Mouse (Mus musculus) kidney, adult 2 months (tissue): ENCODE data around the gene Olfr1446. TPM values are rescaled to one million over a fixed set of nuclear protein-coding genes. Genes with fewer than 3 reads are reported as not detected.

Experiments used
- DNase-seq: peaks from one replicate; pipeline ENCODE4 v3.0.0; 2021
- H3K27ac ChIP-seq: fragments of 200-500 bp; 2 replicates; pipeline ENCODE4 v1.5.1; 2012; ENCODE audit warnings: low read depth, low read length, control low read depth, inconsistent platforms; ENCODE audit not compliant: insufficient read depth
- H3K27me3 ChIP-seq: fragments of 200-500 bp; replicated peaks from 2 replicates; pipeline ENCODE4 v1.6.1; 2012; ENCODE audit warnings: mild to moderate bottlenecking, moderate library complexity, low read length, inconsistent platforms; ENCODE audit not compliant: control insufficient read depth, insufficient read depth
- H3K36me3 ChIP-seq: fragments of 200-500 bp; 2 replicates; pipeline ENCODE4 v1.6.1; 2012; ENCODE audit warnings: mild to moderate bottlenecking, moderate library complexity, low read length, inconsistent platforms; ENCODE audit not compliant: control insufficient read depth, insufficient read depth
- H3K4me1 ChIP-seq: fragments of 200-500 bp; 2 replicates; pipeline ENCODE4 v1.6.1; 2011; ENCODE audit warnings: low read length; ENCODE audit not compliant: control insufficient read depth, insufficient read depth
- H3K4me3 ChIP-seq: fragments of 200-500 bp; 2 replicates; pipeline ENCODE4 v1.5.1; 2011; ENCODE audit warnings: mild to moderate bottlenecking, low read depth, low read length, control low read depth; ENCODE audit not compliant: insufficient read depth
- CTCF ChIP-seq: fragments of 200-500 bp; conservative IDR thresholded peaks from 2 replicates; pipeline ENCODE4 v1.5.1; 2011; ENCODE audit warnings: low read depth, mild to moderate bottlenecking, control low read depth, low read length, moderate library complexity, mixed read lengths; ENCODE audit not compliant: insufficient read depth, insufficient read length
- POLR2A ChIP-seq: fragments of 200-500 bp; IDR thresholded peaks from one replicate; pipeline ENCODE4 v1.6.1; 2011; ENCODE audit warnings: low read depth, low read length, control low read depth
- WGBS: fragments of 180-500 bp; shearing (Covaris S2); methylation state at CpG from one replicate; pipeline ENCODE4 v1.1.7; 2018; 5-methylcytosine and 5-hydroxymethylcytosine counted together
- polyA plus RNA-seq: library from polyadenylated mRNA; depleted of rRNA; stranded (reverse); fragments of >200 nt; gene quantifications from 2 replicates; pipeline ENCODE4 v1.2.3, GENCODE M21; 2012; rRNA removed

Olfr1446 gene
- polyA plus RNA-seq: not detected in 2 replicates

DNA sequence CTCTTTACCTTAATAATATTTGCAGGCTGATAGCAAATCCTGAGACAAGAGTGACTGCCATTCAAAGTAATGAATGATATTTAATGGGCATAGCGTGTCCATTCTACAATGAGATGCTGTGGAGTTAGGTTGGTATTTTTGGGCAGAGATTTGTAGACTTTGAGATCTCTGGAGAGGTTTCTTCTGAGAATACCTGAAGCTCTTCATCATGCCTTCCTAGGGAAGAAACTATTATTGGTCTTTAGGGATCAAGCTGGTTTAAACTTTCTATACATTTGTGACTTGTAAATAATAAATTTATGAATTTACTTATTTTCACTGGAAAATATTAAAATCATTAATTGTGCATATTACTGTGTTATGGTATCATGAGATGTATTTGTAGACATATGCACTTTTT is at the start of gene Olfr1446:
Gene Olfr1446, minus strand, starts transcription at position 101 of the 400 bp plus-strand sequence.
- TF ChIP-seq POLR2A: no peak
- no peak for TF ChIP-seq CTCF
- DNase-seq: no peak
- no peak within 1 kb of the TSS for H3K27ac ChIP-seq
- H3K27me3 ChIP-seq: no peaks in the 10 kb centered on the region
- WGBS: 76% methylated on average over 1 of the region's 1 CpGs
- H3K36me3 ChIP-seq: no peaks in the 10 kb centered on the region
- no peaks in the 10 kb centered on the region for H3K4me1 ChIP-seq
- no peak within 1 kb of the TSS for H3K4me3 ChIP-seq

DNA sequence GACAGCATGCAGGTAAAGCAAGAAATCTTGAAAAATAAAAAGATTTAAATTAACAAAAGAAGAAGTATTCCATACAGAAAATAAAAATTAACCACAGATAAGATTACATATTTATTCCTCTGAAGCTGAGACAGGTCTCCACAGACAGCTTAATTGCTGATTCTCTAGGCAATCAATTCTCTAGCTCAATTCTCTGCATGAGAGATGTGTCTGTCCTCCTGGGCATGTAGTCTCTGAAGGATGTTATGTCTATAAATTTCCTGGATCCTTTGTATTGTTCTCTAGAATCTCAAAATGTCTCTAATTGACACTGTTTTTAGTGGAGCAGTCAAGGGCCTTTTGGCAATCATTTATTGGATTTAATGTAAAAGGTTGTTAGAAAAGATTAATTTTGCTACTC is 37.2 kb upstream of the Olfr1446 start, which contains the start of gene Olfr1449:
Gene Olfr1449, plus strand, starts transcription at position 301 of the 400 bp plus-strand sequence.
- no peak for DNase-seq
- Histone ChIP-seq H3K4me1 (no peaks in the 10 kb centered on the region), H3K4me3 (no peak within 1 kb of the TSS), H3K27me3 (no peaks in the 10 kb centered on the region), H3K27ac (no peak within 1 kb of the TSS), H3K36me3 (no peaks in the 10 kb centered on the region)
- TF ChIP-seq CTCF (no peak), POLR2A (no peak)

DNA sequence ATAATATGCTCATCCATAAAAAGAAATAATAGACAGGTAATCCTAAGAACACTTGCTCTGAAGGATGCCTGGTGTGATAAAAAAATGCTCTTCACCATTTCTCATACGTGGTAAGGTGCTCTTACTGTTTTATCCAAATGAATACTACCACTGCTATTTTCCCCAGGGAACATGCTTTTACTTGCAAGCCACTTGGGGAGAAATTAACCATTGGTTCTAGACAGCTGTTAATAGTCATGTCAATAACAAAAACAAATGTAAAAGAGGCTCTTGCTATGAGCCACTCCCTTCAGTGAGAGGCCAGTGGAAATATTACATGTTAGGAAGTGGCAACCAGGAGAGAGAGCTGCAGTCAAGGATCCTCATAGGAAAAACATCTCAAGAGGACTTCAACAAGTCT is 31.0 kb upstream of the Olfr1446 start, which contains the start of gene Olfr1448:
Gene Olfr1448, minus strand, starts transcription at position 101 of the 400 bp plus-strand sequence.
- Histone ChIP-seq H3K4me1 (no peaks in the 10 kb centered on the region), H3K27me3 (no peaks in the 10 kb centered on the region), H3K4me3 (no peak within 1 kb of the TSS), H3K27ac (no peak within 1 kb of the TSS), H3K36me3 (no peaks in the 10 kb centered on the region)
- no peak for DNase-seq
- 65% methylated on average over 1 of the region's 1 CpGs for WGBS
- no peak for TF ChIP-seq CTCF
- TF ChIP-seq POLR2A: no peak

DNA sequence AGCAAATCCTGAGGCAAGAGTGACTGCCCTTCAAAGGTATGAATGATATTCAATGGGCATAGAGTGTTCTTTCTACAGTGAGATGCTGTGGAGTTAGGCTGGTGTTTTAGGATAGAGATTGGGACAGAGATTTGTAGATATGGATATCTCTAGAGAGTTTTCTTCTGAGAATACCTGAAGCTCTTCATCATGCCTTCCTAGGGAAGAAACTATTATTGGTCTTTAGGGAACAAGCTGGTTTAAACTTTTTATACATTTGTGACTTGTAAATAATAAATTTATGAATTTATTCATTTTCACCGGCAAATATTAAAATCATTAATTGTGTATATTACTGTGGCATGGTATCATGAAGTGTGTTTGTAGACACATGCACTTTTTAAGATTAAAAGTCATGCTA is 10.3 kb upstream of the Olfr1446 start, which contains the start of gene Olfr1447:
Gene Olfr1447, minus strand, starts transcription at position 101 of the 400 bp plus-strand sequence.
- 90% methylated on average over 1 of the region's 1 CpGs for WGBS
- Histone ChIP-seq H3K4me3 (no peak within 1 kb of the TSS), H3K27me3 (no peaks in the 10 kb centered on the region), H3K27ac (no peak within 1 kb of the TSS), H3K4me1 (no peaks in the 10 kb centered on the region), H3K36me3 (no peaks in the 10 kb centered on the region)
- TF ChIP-seq POLR2A: no peak
- TF ChIP-seq CTCF: no peak
- DNase-seq: no peak

DNA sequence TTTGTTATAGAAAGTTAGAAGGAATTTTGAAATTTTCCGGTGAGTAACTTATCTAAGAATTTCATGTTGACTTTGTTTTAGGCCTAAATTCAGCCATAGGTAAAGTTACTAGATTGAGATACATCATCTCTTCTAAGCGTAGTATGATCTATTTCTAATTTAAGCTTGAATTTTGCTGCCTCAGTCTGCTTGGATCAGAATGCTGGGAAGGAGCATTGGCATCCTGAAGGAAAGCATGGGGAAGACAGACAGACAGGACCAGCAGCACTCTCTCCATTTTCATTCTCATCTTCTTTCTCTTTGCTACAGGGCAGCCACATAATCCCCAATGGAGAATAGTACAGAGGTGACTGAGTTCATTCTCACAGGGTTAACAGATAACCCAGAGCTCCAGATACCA is 9.8 kb downstream of the Olfr1446 start, which contains the start of gene Olfr1445:
Gene Olfr1445, plus strand, starts transcription at position 301 of the 400 bp plus-strand sequence.
- no peaks in the 10 kb centered on the region for H3K27me3 ChIP-seq
- 88% methylated on average over 2 of the region's 2 CpGs for WGBS
- no peaks in the 10 kb centered on the region for H3K4me1 ChIP-seq
- TF ChIP-seq POLR2A: no peak
- no peak for TF ChIP-seq CTCF
- no peak for DNase-seq
- H3K27ac ChIP-seq: no peak within 1 kb of the TSS
- H3K4me3 ChIP-seq: no peak within 1 kb of the TSS
- no peaks in the 10 kb centered on the region for H3K36me3 ChIP-seq

DNA sequence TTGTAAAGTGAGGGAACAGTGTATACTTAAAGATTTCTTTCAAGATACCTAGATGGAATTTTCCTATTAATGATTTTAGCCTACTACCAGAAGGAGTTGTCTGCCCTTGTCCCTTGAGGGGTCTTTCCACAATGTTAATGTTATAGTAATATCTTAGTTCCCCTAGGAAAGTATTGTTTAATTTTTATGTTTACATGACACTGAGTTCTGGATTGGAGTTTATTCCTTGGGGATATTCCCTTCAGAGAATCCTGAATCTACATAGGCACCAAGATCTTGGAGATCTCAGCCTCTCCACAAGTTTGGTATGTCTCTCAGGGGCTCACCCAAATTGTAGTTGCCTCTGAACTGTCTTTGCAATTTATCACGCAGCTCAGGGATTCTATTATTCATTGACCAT is 36.3 kb downstream of the Olfr1446 start, which contains the start of gene Olfr1444:
Gene Olfr1444, plus strand, starts transcription at position 301 of the 400 bp plus-strand sequence.
- H3K4me1 ChIP-seq: no peaks in the 10 kb centered on the region
- no peaks in the 10 kb centered on the region for H3K36me3 ChIP-seq
- H3K4me3 ChIP-seq: no peak within 1 kb of the TSS
- no peak within 1 kb of the TSS for H3K27ac ChIP-seq
- DNase-seq: no peak
- no peak for TF ChIP-seq POLR2A
- TF ChIP-seq CTCF: no peak
- WGBS: 60% methylated on average over 1 of the region's 1 CpGs
- H3K27me3 ChIP-seq: no peaks in the 10 kb centered on the region

DNA sequence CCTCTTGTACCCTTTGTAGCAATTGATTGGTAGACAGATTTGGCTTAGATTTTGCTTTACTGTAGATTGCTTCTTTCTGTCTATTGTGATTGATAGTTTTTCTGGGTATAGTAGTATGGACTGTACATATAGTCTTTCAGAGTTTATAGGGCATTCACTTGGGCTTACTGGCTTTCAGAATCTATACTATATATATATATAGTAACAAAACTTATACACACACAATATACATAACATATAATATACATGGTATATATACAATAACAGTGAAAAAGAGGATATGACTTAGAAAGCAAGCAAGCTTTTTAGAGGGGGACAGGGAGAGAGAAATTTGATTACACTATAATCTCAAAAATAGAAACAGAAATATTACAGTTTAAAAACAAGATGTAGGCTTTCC is 46.9 kb downstream of the Olfr1446 start, which contains the start of gene Gm5244:
Gene Gm5244, plus strand, starts transcription at position 301 of the 400 bp plus-strand sequence.
- no peaks in the 10 kb centered on the region for H3K4me1 ChIP-seq
- no peak within 1 kb of the TSS for H3K27ac ChIP-seq
- no peak for DNase-seq
- no peak within 1 kb of the TSS for H3K4me3 ChIP-seq
- no peaks in the 10 kb centered on the region for H3K27me3 ChIP-seq
- H3K36me3 ChIP-seq: no peaks in the 10 kb centered on the region
- TF ChIP-seq POLR2A (no peak), CTCF (no peak)

DNA sequence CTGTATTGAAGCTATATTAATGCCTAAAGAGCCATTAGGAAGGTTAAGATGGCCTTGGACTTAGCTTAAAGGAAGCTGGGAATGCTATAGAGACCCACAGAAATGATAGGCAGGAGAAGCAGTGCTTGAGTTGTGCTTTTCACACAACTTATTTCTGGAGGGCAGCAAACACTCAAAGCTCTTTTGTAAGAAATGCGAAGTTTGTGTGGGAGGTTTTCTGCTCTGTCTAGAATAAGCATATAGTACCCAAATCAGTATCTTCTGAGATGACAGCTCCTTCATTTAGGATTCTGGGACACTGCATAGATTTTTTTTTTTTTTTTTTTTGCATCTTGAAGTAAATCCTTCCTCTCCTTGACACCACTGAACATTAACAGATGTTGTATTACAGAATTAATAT is 54.8 kb downstream of the Olfr1446 start:
- no peak overlapping the region for H3K4me3 ChIP-seq
- no peaks in the 10 kb centered on the region for H3K27me3 ChIP-seq
- 72% methylated on average over 1 of the region's 1 CpGs for WGBS
- H3K36me3 ChIP-seq: no peaks in the 10 kb centered on the region
- H3K27ac ChIP-seq: no peak overlapping the region
- no peaks in the 10 kb centered on the region for H3K4me1 ChIP-seq
- TF ChIP-seq CTCF: no peak
- no peak for TF ChIP-seq POLR2A
- no peak for DNase-seq

Other genes starting within 250 kb of the Olfr1446 start
- gene Olfr1442, start 223.1 kb downstream of the Olfr1446 start, polyA plus RNA-seq: 0.11 and 0.16 TPM in 2 replicates
- not detected in 2 replicates for gene Olfr1443, start 215.4 kb downstream of the Olfr1446 start, polyA plus RNA-seq
- 1,454 and 1,674 TPM in 2 replicates for gene Keg1, start 197.7 kb downstream of the Olfr1446 start, polyA plus RNA-seq
- 2.9 and 3.6 TPM in 2 replicates for gene Cntf, start 127.9 kb downstream of the Olfr1446 start, polyA plus RNA-seq
- gene Zfp91, start 97.4 kb downstream of the Olfr1446 start, polyA plus RNA-seq: 15.7 and 17.7 TPM in 2 replicates
- 1.8 and 3.2 TPM in 2 replicates for gene Lpxn, start 97.3 kb downstream of the Olfr1446 start, polyA plus RNA-seq
- not detected in 2 replicates for gene Gm5244, start 46.8 kb downstream of the Olfr1446 start, polyA plus RNA-seq
- not detected in 2 replicates for gene Olfr1444, start 36.2 kb downstream of the Olfr1446 start, polyA plus RNA-seq
- gene Olfr1445, start 9.7 kb downstream of the Olfr1446 start, polyA plus RNA-seq: not detected in 2 replicates
- not detected in 2 replicates for gene Olfr1447, start 10.2 kb upstream of the Olfr1446 start, polyA plus RNA-seq
- not detected in 2 replicates for gene Olfr1448, start 30.9 kb upstream of the Olfr1446 start, polyA plus RNA-seq
- not detected in 2 replicates for gene Olfr1449, start 37.3 kb upstream of the Olfr1446 start, polyA plus RNA-seq
- not detected in 2 replicates for gene Olfr1450, start 56.7 kb upstream of the Olfr1446 start, polyA plus RNA-seq
- not detected in 2 replicates for gene Olfr1451, start 101.5 kb upstream of the Olfr1446 start, polyA plus RNA-seq
- gene Olfr1453, start 134.8 kb upstream of the Olfr1446 start, polyA plus RNA-seq: not detected in 2 replicates
- not detected in 2 replicates for gene Olfr1454, start 167.1 kb upstream of the Olfr1446 start, polyA plus RNA-seq
- gene Olfr1457, start 204.4 kb upstream of the Olfr1446 start, polyA plus RNA-seq: not detected in 2 replicates
- gene Olfr1458, start 213.3 kb upstream of the Olfr1446 start, polyA plus RNA-seq: not detected in 2 replicates